Mouse (Mus musculus): ENCODE data around the gene Olfr1418. TPM values are rescaled to one million over a fixed set of nuclear protein-coding genes. Genes with fewer than 3 reads are reported as not detected.
"Not testable (repeated sequence)": the region's sequence is repeated elsewhere in the genome, so short reads cannot be mapped to it uniquely, and the experiment has no call there.

The Olfr1418 gene
- polyA plus RNA-seq (2015; fragmentation: Nextera tagmentation; extraction: Ambion mirVana) = not detected in 2 replicates

- 0 out of 2 replicates have a peak, but pooled peaks cover 3% of the 10 kb centered on the region for H3K9me3 ChIP-seq (ENCODE audit: low read length)
- DNase-seq (ENCODE audit: low spot score) (no peak), ATAC-seq (no peak)
- H3K27ac ChIP-seq (ENCODE audit: low read length) = no peak within 1 kb of the TSS
- TF ChIP-seq EP300 (IDR thresholded peaks at IDR 0.05) = no peak
- TF ChIP-seq CTCF (IDR thresholded peaks at IDR 0.05) = no peak
- H3K27me3 ChIP-seq (replicated peaks; ENCODE audit: insufficient read depth, low read length) = no peaks in the 10 kb centered on the region
- WGBS = 97% methylated on average over 1 of the region's 1 CpGs
- H3K36me3 ChIP-seq (ENCODE audit: insufficient read depth, low read length) = no peaks in the 10 kb centered on the region
- H3K4me3 ChIP-seq (ENCODE audit: low read depth, low read length) = no peak within 1 kb of the TSS
- no peak within 1 kb of the TSS for H3K9ac ChIP-seq (replicated peaks; ENCODE audit: low read depth)
- H3K4me1 ChIP-seq (ENCODE audit: insufficient read depth, low read depth, low read length) = no peaks in the 10 kb centered on the region
- H3K4me2 ChIP-seq (replicated peaks; ENCODE audit: low read depth, low read length) = no peak within 1 kb of the TSS
Measured at GRCm38 (mm10) chr19:11860966-11861365, at the start of gene Olfr1418. Gene Olfr1418, minus strand, starts transcription at chr19:11861066.

DNA sequence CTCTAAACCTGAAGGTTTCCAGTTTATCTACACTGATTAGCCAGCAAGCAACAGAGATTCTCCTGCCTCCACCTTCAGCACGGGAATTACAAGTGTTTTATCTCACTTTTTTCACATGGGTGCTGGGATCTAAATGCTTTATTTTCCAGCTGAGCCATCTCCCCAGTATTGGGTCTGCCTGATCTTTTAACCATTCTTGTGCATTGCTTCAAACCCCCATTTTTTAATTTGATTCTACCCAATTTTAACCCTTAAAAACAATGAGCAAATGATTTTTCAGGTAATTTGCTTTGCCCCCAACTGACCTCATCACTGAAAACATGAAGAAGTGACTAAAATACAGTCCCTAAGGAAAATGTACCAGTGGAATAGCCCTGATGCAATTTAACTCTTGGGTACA, 25.4 kb upstream of the Olfr1418 start, which contains the start of gene Olfr1420:
TSS of gene Olfr1420 (plus strand) at position 301 of the 400 bp plus-strand sequence.
- Histone ChIP-seq H3K4me1 (ENCODE audit: insufficient read depth, low read depth, low read length) (no peaks in the 10 kb centered on the region), H3K4me3 (ENCODE audit: low read depth, low read length) (no peak within 1 kb of the TSS), H3K36me3 (ENCODE audit: insufficient read depth, low read length) (no peaks in the 10 kb centered on the region), H3K27me3 (replicated peaks; ENCODE audit: insufficient read depth, low read length) (no peaks in the 10 kb centered on the region), H3K9ac (replicated peaks; ENCODE audit: low read depth) (no peak within 1 kb of the TSS), H3K27ac (ENCODE audit: low read length) (no peak within 1 kb of the TSS), H3K9me3 (ENCODE audit: low read length) (no peaks in the 10 kb centered on the region), H3K4me2 (replicated peaks; ENCODE audit: low read depth, low read length) (no peak within 1 kb of the TSS)
- 23% methylated on average over 1 of the region's 1 CpGs for WGBS
- no peak for DNase-seq (ENCODE audit: low spot score)
- TF ChIP-seq EP300 (IDR thresholded peaks at IDR 0.05) = no peak
- ATAC-seq = no peak

DNA sequence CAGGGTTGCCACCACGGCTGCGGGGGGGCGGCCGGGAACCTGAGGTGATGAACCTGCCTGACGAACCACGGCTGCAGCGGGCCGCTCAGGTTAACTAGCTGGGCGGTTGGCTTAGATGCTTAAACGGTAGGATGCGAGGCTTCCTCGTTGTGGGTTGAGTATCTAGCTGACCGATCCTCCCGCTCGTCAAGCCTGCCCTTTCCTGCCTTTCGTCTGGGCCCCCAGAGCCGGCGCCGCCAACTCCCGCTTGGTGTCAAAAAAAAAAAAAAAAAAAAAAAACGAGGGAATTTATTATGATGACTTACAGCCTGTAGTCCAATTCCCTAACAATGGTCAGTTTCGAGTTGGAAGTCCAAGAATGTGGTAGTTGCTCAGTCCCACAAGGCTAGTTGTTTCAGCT, 17.5 kb upstream of the Olfr1418 start:
- H3K27ac ChIP-seq (ENCODE audit: low read length); H3K4me3 ChIP-seq (ENCODE audit: low read depth, low read length); H3K9ac ChIP-seq (replicated peaks; ENCODE audit: low read depth); H3K36me3 ChIP-seq (ENCODE audit: insufficient read depth, low read length); H3K4me2 ChIP-seq (replicated peaks; ENCODE audit: low read depth, low read length); H3K4me1 ChIP-seq (ENCODE audit: insufficient read depth, low read depth, low read length); H3K9me3 ChIP-seq (ENCODE audit: low read length); DNase-seq (ENCODE audit: low spot score); ATAC-seq; H3K27me3 ChIP-seq (replicated peaks; ENCODE audit: insufficient read depth, low read length): not testable (repeated sequence)
- 41% methylated on average over 15 of the region's 22 CpGs for WGBS

DNA sequence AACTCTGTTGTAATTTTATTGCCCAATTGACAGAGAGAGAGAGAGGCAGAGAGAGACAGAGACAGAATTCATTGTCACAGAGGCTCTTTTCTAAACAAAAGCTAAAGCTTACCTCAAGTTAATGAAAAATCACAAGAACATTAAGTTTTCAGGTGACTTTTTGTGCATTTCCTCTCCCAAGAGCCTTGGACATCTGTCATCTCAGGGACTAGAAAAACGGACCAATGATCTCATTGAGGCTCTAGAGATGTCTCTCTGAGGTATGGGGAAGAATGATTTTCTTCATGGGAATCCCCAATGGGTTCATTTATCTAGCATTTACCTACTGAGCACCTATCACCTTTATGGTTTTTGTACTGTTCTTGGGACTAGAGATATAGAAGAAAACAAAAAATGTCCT, 14.1 kb upstream of the Olfr1418 start, which contains the start of gene Olfr1419:
TSS of gene Olfr1419 (minus strand) at position 101 of the 400 bp plus-strand sequence.
- no peak within 1 kb of the TSS for H3K27ac ChIP-seq (ENCODE audit: low read length)
- no peak for DNase-seq (ENCODE audit: low spot score)
- no peak within 1 kb of the TSS for H3K4me3 ChIP-seq (ENCODE audit: low read depth, low read length)
- no peaks in the 10 kb centered on the region for H3K36me3 ChIP-seq (ENCODE audit: insufficient read depth, low read length)
- WGBS = 24% methylated on average over 1 of the region's 1 CpGs
- ATAC-seq = no peak
- H3K27me3 ChIP-seq (replicated peaks; ENCODE audit: insufficient read depth, low read length) = no peaks in the 10 kb centered on the region
- no peaks in the 10 kb centered on the region for H3K9me3 ChIP-seq (ENCODE audit: low read length)
- H3K9ac ChIP-seq (replicated peaks; ENCODE audit: low read depth) = no peak within 1 kb of the TSS
- no peak within 1 kb of the TSS for H3K4me2 ChIP-seq (replicated peaks; ENCODE audit: low read depth, low read length)
- H3K4me1 ChIP-seq (ENCODE audit: insufficient read depth, low read depth, low read length) = no peaks in the 10 kb centered on the region
- TF ChIP-seq CTCF (IDR thresholded peaks at IDR 0.05) = no peak
- no peak for TF ChIP-seq EP300 (IDR thresholded peaks at IDR 0.05)

- WGBS = 77% methylated on average over 2 of the region's 2 CpGs
Measured at GRCm38 (mm10) chr19:11867837-11868236, 7.0 kb upstream of the Olfr1418 start.

GRCm38 (mm10) chr19:11856506-11856905, 4.4 kb downstream of the Olfr1418 start:
- no peak overlapping the region for H3K4me2 ChIP-seq (replicated peaks; ENCODE audit: low read depth, low read length)
- WGBS = 58% methylated on average over 6 of the region's 6 CpGs
- no peak overlapping the region for H3K27ac ChIP-seq (ENCODE audit: low read length)
- ATAC-seq (no peak), DNase-seq (ENCODE audit: low spot score) (no peak)
- TF ChIP-seq EP300 (IDR thresholded peaks at IDR 0.05) (no peak), CTCF (IDR thresholded peaks at IDR 0.05) (no peak)
- H3K4me1 ChIP-seq (ENCODE audit: insufficient read depth, low read depth, low read length) = no peaks in the 10 kb centered on the region
- no peak overlapping the region for H3K9ac ChIP-seq (replicated peaks; ENCODE audit: low read depth)
- no peak overlapping the region for H3K4me3 ChIP-seq (ENCODE audit: low read depth, low read length)
- no peaks in the 10 kb centered on the region for H3K36me3 ChIP-seq (ENCODE audit: insufficient read depth, low read length)
- H3K27me3 ChIP-seq (replicated peaks; ENCODE audit: insufficient read depth, low read length) = no peaks in the 10 kb centered on the region
- no peaks in the 10 kb centered on the region for H3K9me3 ChIP-seq (ENCODE audit: low read length)

More at GRCm38 (mm10) chr19:11867837-11868236, 7.0 kb upstream of the Olfr1418 start:
- TF ChIP-seq EP300 (IDR thresholded peaks at IDR 0.05) = no peak
- TF ChIP-seq CTCF (IDR thresholded peaks at IDR 0.05) = peak; percentile 11; the same call in 1 of the 2 replicates
- Histone ChIP-seq H3K36me3 (ENCODE audit: insufficient read depth, low read length) (no peaks in the 10 kb centered on the region), H3K27me3 (replicated peaks; ENCODE audit: insufficient read depth, low read length) (no peaks in the 10 kb centered on the region), H3K9me3 (ENCODE audit: low read length) (0 out of 2 replicates have a peak, but pooled peaks cover 3% of the 10 kb centered on the region), H3K4me2 (replicated peaks; ENCODE audit: low read depth, low read length) (no peak overlapping the region), H3K27ac (ENCODE audit: low read length) (no peak overlapping the region), H3K4me1 (ENCODE audit: insufficient read depth, low read depth, low read length) (no peaks in the 10 kb centered on the region), H3K9ac (replicated peaks; ENCODE audit: low read depth) (no peak overlapping the region), H3K4me3 (ENCODE audit: low read depth, low read length) (no peak overlapping the region)
- DNase-seq (ENCODE audit: low spot score) (no peak), ATAC-seq (no peak)

- Histone ChIP-seq H3K4me2 (replicated peaks; ENCODE audit: low read depth, low read length) (no peak overlapping the region), H3K27me3 (replicated peaks; ENCODE audit: insufficient read depth, low read length) (no peaks in the 10 kb centered on the region), H3K36me3 (ENCODE audit: insufficient read depth, low read length) (no peaks in the 10 kb centered on the region), H3K4me1 (ENCODE audit: insufficient read depth, low read depth, low read length) (no peaks in the 10 kb centered on the region), H3K9ac (replicated peaks; ENCODE audit: low read depth) (no peak overlapping the region), H3K9me3 (ENCODE audit: low read length) (no peaks in the 10 kb centered on the region), H3K27ac (ENCODE audit: low read length) (no peak overlapping the region), H3K4me3 (ENCODE audit: low read depth, low read length) (no peak overlapping the region)
- DNase-seq (ENCODE audit: low spot score) = no peak
- ATAC-seq = no peak
- WGBS = 90% methylated on average over 2 of the region's 2 CpGs
- TF ChIP-seq CTCF (IDR thresholded peaks at IDR 0.05) = no peak
- TF ChIP-seq EP300 (IDR thresholded peaks at IDR 0.05) = no peak
Measured at GRCm38 (mm10) chr19:11854821-11855220, 6.0 kb downstream of the Olfr1418 start.
